Mouse (Mus musculus): ENCODE data around the gene Spen. TPM values are rescaled to one million over a fixed set of nuclear protein-coding genes. Genes with fewer than 3 reads are reported as not detected.

Gene Spen
- polyA plus RNA-seq, 1 experiment from 2014 or later, result 6.2 TPM

DNA sequence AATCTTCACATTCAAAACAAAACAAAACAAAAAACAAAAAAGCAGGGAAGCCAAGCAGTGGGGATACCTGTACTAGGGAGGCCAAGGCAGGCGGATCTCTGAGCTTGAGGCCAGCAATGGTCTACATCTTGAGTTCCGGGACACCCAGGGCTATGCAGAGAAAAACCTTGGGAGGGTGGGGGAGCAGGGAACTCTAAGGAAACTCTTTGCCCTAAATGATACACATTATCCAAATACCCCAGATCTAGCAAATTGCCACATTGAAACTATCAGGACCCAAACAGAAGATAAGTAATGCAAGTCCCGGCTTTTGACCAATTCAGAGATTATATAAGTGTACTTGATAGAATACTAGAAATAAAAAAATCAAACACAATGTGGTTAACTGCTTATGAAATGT lies 5.2 kb upstream of the Spen start:
- H3K4me2 ChIP-seq (ENCODE audit: low read length), result no peak overlapping the region
- H3K27me3 ChIP-seq (ENCODE audit: insufficient read depth, low read length), result no peaks in the 10 kb centered on the region
- 87% methylated on average over 3 of the region's 3 CpGs for WGBS
- H3K27ac ChIP-seq, result no peak overlapping the region
- H3K4me1 ChIP-seq (replicated peaks; ENCODE audit: insufficient read depth, low read length), result peaks cover 3% of the 10 kb centered on the region; the same call in 1 of the 2 replicates
- H3K9me3 ChIP-seq (replicated peaks; ENCODE audit: low read length), result no peaks in the 10 kb centered on the region
- H3K9ac ChIP-seq (ENCODE audit: low read depth, low read length), result no peak overlapping the region
- DNase-seq (ENCODE audit: low spot score), result no peak
- H3K36me3 ChIP-seq (ENCODE audit: insufficient read depth, low read length), result no peaks in the 10 kb centered on the region
- no peak for TF ChIP-seq CTCF (IDR thresholded peaks at IDR 0.05; ENCODE audit: low read depth)
- ATAC-seq (replicated peaks; ENCODE audit: low FRiP score, low read depth), result no peak
- no peak overlapping the region for H3K4me3 ChIP-seq (replicated peaks; ENCODE audit: low read depth, low read length)

DNA sequence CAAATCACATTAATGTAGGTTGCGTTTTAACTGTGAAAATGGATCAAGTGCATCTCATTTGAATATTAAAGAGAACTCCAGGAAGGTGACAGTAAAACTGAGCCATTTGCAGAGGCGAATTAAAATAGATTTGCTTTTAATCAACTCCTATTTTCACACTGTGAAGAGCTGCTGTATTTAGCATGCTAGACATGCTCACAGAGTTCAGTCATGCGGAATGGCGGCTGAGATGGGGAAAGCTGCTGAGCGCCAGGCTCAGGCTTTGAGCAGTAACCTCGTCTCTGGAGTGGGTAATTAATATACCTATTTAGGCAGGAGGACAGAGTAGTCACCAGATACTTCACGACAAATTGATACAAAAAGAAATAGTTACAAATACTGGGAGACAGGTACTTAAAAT lies 3.5 kb upstream of the Spen start:
- TF ChIP-seq CTCF (IDR thresholded peaks at IDR 0.05; ENCODE audit: low read depth), result no peak
- Histone ChIP-seq H3K9ac (ENCODE audit: low read depth, low read length) (no peak overlapping the region), H3K27ac (0 out of 2 replicates have a peak overlapping the region, but pooled peaks have one; percentile 13), H3K27me3 (ENCODE audit: insufficient read depth, low read length) (no peaks in the 10 kb centered on the region), H3K4me2 (ENCODE audit: low read length) (peak overlapping the region; percentile 15; the same call in 1 of the 2 replicates), H3K9me3 (replicated peaks; ENCODE audit: low read length) (no peaks in the 10 kb centered on the region), H3K4me3 (replicated peaks; ENCODE audit: low read depth, low read length) (no peak overlapping the region), H3K4me1 (replicated peaks; ENCODE audit: insufficient read depth, low read length) (peaks cover 3% of the 10 kb centered on the region; the same call in 1 of the 2 replicates), H3K36me3 (ENCODE audit: insufficient read depth, low read length) (no peaks in the 10 kb centered on the region)
- no peak for DNase-seq (ENCODE audit: low spot score)
- ATAC-seq (replicated peaks; ENCODE audit: low FRiP score, low read depth), result no peak
- WGBS, result 31% methylated on average over 7 of the region's 7 CpGs

- 63% methylated on average over 3 of the region's 3 CpGs for WGBS
- TF ChIP-seq CTCF (IDR thresholded peaks at IDR 0.05; ENCODE audit: low read depth), result no peak
- Histone ChIP-seq H3K27ac (no peak overlapping the region), H3K27me3 (ENCODE audit: insufficient read depth, low read length) (no peaks in the 10 kb centered on the region), H3K4me2 (ENCODE audit: low read length) (no peak overlapping the region), H3K4me3 (replicated peaks; ENCODE audit: low read depth, low read length) (no peak overlapping the region), H3K9ac (ENCODE audit: low read depth, low read length) (no peak overlapping the region), H3K4me1 (replicated peaks; ENCODE audit: insufficient read depth, low read length) (peaks cover 3% of the 10 kb centered on the region; the same call in 1 of the 2 replicates), H3K9me3 (replicated peaks; ENCODE audit: low read length) (no peaks in the 10 kb centered on the region), H3K36me3 (ENCODE audit: insufficient read depth, low read length) (no peaks in the 10 kb centered on the region)
- DNase-seq (ENCODE audit: low spot score), result no peak
- ATAC-seq (replicated peaks; ENCODE audit: low FRiP score, low read depth), result no peak
These were observed 2.4 kb upstream of the Spen start for GRCm38 (mm10) chr4:141540844-141541243.

DNA sequence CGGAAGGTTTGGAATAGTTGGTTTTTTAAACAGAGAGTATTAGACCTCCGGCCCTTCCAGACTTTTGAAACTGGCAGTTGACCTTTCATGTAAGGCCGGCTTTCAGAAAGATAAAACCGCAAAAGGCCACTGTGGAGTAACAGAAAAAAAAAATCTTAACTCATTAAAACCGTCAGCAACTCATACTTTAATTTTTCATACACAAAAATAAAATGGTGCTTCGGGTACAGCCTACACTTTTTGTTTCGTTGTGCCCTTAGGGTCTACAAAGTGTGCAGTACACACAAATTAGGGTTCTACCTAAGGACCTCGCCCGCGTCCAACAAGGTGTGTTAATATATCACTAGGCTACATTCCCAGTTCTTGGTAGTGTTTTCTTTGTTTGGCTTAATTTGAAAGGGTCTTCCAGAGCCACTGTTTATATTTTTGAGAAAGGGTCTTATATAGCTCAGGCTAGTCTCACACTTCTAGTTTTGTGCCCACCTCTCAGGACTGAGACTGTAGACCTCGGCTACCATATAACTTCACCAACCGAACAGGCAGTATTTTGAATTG lies 893 bp upstream of the Spen start:
- Histone ChIP-seq H3K4me1 (replicated peaks; ENCODE audit: insufficient read depth, low read length) (peaks cover 10% of the 10 kb centered on the region), H3K36me3 (ENCODE audit: insufficient read depth, low read length) (no peaks in the 10 kb centered on the region), H3K9me3 (replicated peaks; ENCODE audit: low read length) (no peaks in the 10 kb centered on the region), H3K27me3 (ENCODE audit: insufficient read depth, low read length) (no peaks in the 10 kb centered on the region), H3K27ac (peak overlapping the region; percentile 95), H3K4me3 (replicated peaks; ENCODE audit: low read depth, low read length) (peak overlapping the region; percentile 83), H3K4me2 (ENCODE audit: low read length) (peak overlapping the region; percentile 89), H3K9ac (ENCODE audit: low read depth, low read length) (peak overlapping the region; percentile 92; the same call in 1 of the 2 replicates)
- DNase-seq (ENCODE audit: low spot score) (no peak), ATAC-seq (replicated peaks; ENCODE audit: low FRiP score, low read depth) (no peak)
- 27% methylated on average over 12 of the region's 12 CpGs for WGBS
- TF ChIP-seq CTCF (IDR thresholded peaks at IDR 0.05; ENCODE audit: low read depth), result no peak

- TF ChIP-seq CTCF (IDR thresholded peaks at IDR 0.05; ENCODE audit: low read depth), result no peak
- H3K27me3 ChIP-seq (ENCODE audit: insufficient read depth, low read length), result no peaks in the 10 kb centered on the region
- DNase-seq (ENCODE audit: low spot score) (peak; percentile 29), ATAC-seq (replicated peaks; ENCODE audit: low FRiP score, low read depth) (0 out of 2 replicates have a peak, but pooled peaks have one; percentile 1)
- H3K27ac ChIP-seq, result peak overlapping the region; percentile 95
- peak overlapping the region; percentile 83 for H3K4me3 ChIP-seq (replicated peaks; ENCODE audit: low read depth, low read length)
- WGBS, result under 1% methylated on average over 99 of the region's 101 CpGs
- no peaks in the 10 kb centered on the region for H3K36me3 ChIP-seq (ENCODE audit: insufficient read depth, low read length)
- no peaks in the 10 kb centered on the region for H3K9me3 ChIP-seq (replicated peaks; ENCODE audit: low read length)
- peak overlapping the region; percentile 89 for H3K4me2 ChIP-seq (ENCODE audit: low read length)
- peaks cover 10% of the 10 kb centered on the region for H3K4me1 ChIP-seq (replicated peaks; ENCODE audit: insufficient read depth, low read length)
- H3K9ac ChIP-seq (ENCODE audit: low read depth, low read length), result peak overlapping the region; percentile 92
These were observed 540 bp downstream of the Spen start for GRCm38 (mm10) chr4:141537706-141538407.

GRCm38 (mm10) chr4:141537226-141537610 lies 1.2 kb downstream of the Spen start:
- peak overlapping the region; percentile 83 for H3K4me3 ChIP-seq (replicated peaks; ENCODE audit: low read depth, low read length)
- peak overlapping the region; percentile 95 for H3K27ac ChIP-seq
- no peak for DNase-seq (ENCODE audit: low spot score)
- peaks cover 10% of the 10 kb centered on the region for H3K4me1 ChIP-seq (replicated peaks; ENCODE audit: insufficient read depth, low read length)
- WGBS, result under 1% methylated on average over 14 of the region's 14 CpGs
- H3K9ac ChIP-seq (ENCODE audit: low read depth, low read length), result peak overlapping the region; percentile 92
- TF ChIP-seq CTCF (IDR thresholded peaks at IDR 0.05; ENCODE audit: low read depth), result no peak
- peak overlapping the region; percentile 89 for H3K4me2 ChIP-seq (ENCODE audit: low read length)
- ATAC-seq (replicated peaks; ENCODE audit: low FRiP score, low read depth), result no peak
- no peaks in the 10 kb centered on the region for H3K27me3 ChIP-seq (ENCODE audit: insufficient read depth, low read length)
- H3K9me3 ChIP-seq (replicated peaks; ENCODE audit: low read length), result no peaks in the 10 kb centered on the region
- no peaks in the 10 kb centered on the region for H3K36me3 ChIP-seq (ENCODE audit: insufficient read depth, low read length)
